Mouse (Mus musculus): ENCODE data around the gene Osbpl7.
A peak's percentile ranks its signal among the peaks of the same experiment; 100 is the strongest.

Gene Osbpl7

GRCm38 (mm10) chr11:97083401-97084140 lies 33.1 kb downstream of the Osbpl7 start:
- DNase-seq = no peak

GRCm38 (mm10) chr11:97084821-97085505 lies 34.5 kb downstream of the Osbpl7 start:
- no peak for DNase-seq

GRCm38 (mm10) chr11:97086365-97086764 lies 35.9 kb downstream of the Osbpl7 start:
- no peak for DNase-seq

- no peak for DNase-seq
Observed at GRCm38 (mm10) chr11:97094600-97094999, 44.2 kb downstream of the Osbpl7 start.

GRCm38 (mm10) chr11:97098791-97099190 lies 48.4 kb downstream of the Osbpl7 start:
- peak; percentile 42 for DNase-seq

- DNase-seq = peak; percentile 51
Observed at GRCm38 (mm10) chr11:97101722-97102121, 51.3 kb downstream of the Osbpl7 start.

- DNase-seq = no peak
Observed at GRCm38 (mm10) chr11:97103163-97104090, 53.0 kb downstream of the Osbpl7 start.

GRCm38 (mm10) chr11:97104091-97104483 lies 53.7 kb downstream of the Osbpl7 start:
- DNase-seq = no peak

GRCm38 (mm10) chr11:97108976-97109375 lies 58.5 kb downstream of the Osbpl7 start:
- no peak for DNase-seq

- no peak for DNase-seq
Observed at GRCm38 (mm10) chr11:97112519-97113125, 62.2 kb downstream of the Osbpl7 start.

GRCm38 (mm10) chr11:97114671-97115601 lies 64.5 kb downstream of the Osbpl7 start, which contains the start of gene Tbx21:
Gene Tbx21, minus strand, starts transcription at chr11:97115331.
- no peak for DNase-seq

- no peak for DNase-seq
Observed at GRCm38 (mm10) chr11:97115797-97116196, 65.4 kb downstream of the Osbpl7 start.

Measured in kidney, adult 9 months (tissue).